Mouse (Mus musculus): Measurements from ENCODE around the gene Ric8a.

DNA sequence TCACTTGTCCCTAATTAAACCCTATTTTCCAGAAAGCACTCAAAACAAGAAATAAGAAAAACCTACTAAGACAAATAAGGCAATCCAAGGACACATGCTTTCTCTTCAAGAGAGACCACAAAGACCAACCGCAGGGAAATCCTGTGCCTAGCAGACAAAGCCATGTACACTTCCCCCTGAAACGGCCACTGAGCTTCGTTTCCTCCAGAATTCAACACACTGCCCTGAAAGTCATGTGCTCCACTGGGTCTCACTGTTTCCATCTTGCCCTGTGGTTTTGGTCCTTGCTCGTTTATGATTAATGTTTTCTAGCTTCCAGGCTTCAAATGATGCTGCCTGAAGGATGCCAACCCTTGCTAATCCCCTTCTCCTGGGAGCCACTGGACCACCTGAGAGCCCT lies 17.5 kb downstream of the Ric8a start:
- TF ChIP-seq CTCF (conservative IDR thresholded peaks at IDR 0.05; ENCODE audit: insufficient read depth, insufficient read length, low read depth, low read length) (no peak), POLR2A (IDR thresholded peaks at IDR 0.05; ENCODE audit: low read depth, low read length) (no peak)
